Mouse (Mus musculus): ENCODE data around the gene Xpnpep2.
A peak's percentile ranks its signal among the peaks of the same experiment; 100 is the strongest.

- TF ChIP-seq POLR2A (IDR thresholded peaks at IDR 0.05; ENCODE audit: borderline replicate concordance, extremely low read depth, low read depth, low read length), result no peak
- TF ChIP-seq CTCF (IDR thresholded peaks at IDR 0.05; ENCODE audit: insufficient read depth, low read length), result peak; percentile 61
These were observed 13.9 kb upstream of the Xpnpep2 start for GRCm38 (mm10) chrX:48094658-48095057.
